Mouse (Mus musculus) limb, embryonic 11.5 days (tissue): ENCODE results near the gene Patz1. TPM values are rescaled to one million over a fixed set of nuclear protein-coding genes. Genes with fewer than 3 reads are reported as not detected.

Source experiments
- ATAC-seq: fragments of 200-750 bp; cut with Nextera tagmentation; 2 replicates; pipeline ENCODE4 v1.8.0; 2017; ENCODE audit warnings: low read depth; ENCODE audit not compliant: insufficient number of reproducible peaks, low FRiP score, low TSS enrichment
- DNase-seq: peaks from one replicate; pipeline ENCODE4 v3.0.0-alpha.2; 2015; ENCODE audit warnings: low spot score
- H3K27ac ChIP-seq: fragments of 300-500 bp; sonication (generic); replicated peaks from 2 replicates; pipeline ENCODE4 v1.5.1; 2014; ENCODE audit warnings: low read depth, mild to moderate bottlenecking, low read length
- H3K27me3 ChIP-seq: fragments of 300-500 bp; sonication (generic); 2 replicates; pipeline ENCODE4 v1.6.1; 2014; ENCODE audit warnings: mild to moderate bottlenecking, low read length, mixed read lengths; ENCODE audit not compliant: control insufficient read depth, insufficient read depth
- H3K36me3 ChIP-seq: fragments of 300-500 bp; sonication (generic); 2 replicates; pipeline ENCODE4 v1.6.1; 2014; ENCODE audit warnings: mild to moderate bottlenecking, low read length, moderate library complexity, mixed read lengths; ENCODE audit not compliant: control insufficient read depth, insufficient read depth
- H3K4me1 ChIP-seq: fragments of 300-500 bp; sonication (generic); 2 replicates; pipeline ENCODE4 v1.6.1; 2014; ENCODE audit warnings: low read length, mixed read lengths; ENCODE audit not compliant: control insufficient read depth, insufficient read depth
- H3K4me2 ChIP-seq: fragments of 300-500 bp; sonication (generic); 2 replicates; pipeline ENCODE4 v1.6.1; 2014; ENCODE audit warnings: low read depth, mild to moderate bottlenecking, moderate library complexity; ENCODE audit not compliant: severe bottlenecking
- H3K4me3 ChIP-seq: fragments of 300-500 bp; sonication (generic); 2 replicates; pipeline ENCODE4 v1.5.1; 2014; ENCODE audit warnings: low read depth, low read length
- H3K9ac ChIP-seq: fragments of 300-500 bp; sonication (generic); 2 replicates; pipeline ENCODE4 v1.6.1; 2014; ENCODE audit warnings: mild to moderate bottlenecking, low read length
- H3K9me3 ChIP-seq: fragments of 300-500 bp; sonication (generic); 2 replicates; pipeline ENCODE4 v1.6.1; 2016; ENCODE audit warnings: low read length; ENCODE audit not compliant: control insufficient read depth
- WGBS: fragments of 180-500 bp; shearing (Covaris S2); extraction: QIAGEN DNeasy Blood & Tissue Kit; methylation state at CpG from one replicate; pipeline ENCODE4 v1.1.7; 2014; 5-methylcytosine and 5-hydroxymethylcytosine counted together
- polyA plus RNA-seq: library from polyadenylated mRNA; unstranded; fragments of >200 nt; fragmentation: Nextera tagmentation; extraction: Ambion mirVana; gene quantifications from 2 replicates; pipeline ENCODE4 v1.2.1, GENCODE M21; 2014

Gene Patz1
- polyA plus RNA-seq, 1 experiment from 2014 or later, result 64.6 TPM

- H3K9ac ChIP-seq, result no peak overlapping the region
- no peaks in the 10 kb centered on the region for H3K27me3 ChIP-seq
- no peak overlapping the region for H3K27ac ChIP-seq
- H3K36me3 ChIP-seq, result no peaks in the 10 kb centered on the region
- H3K4me3 ChIP-seq, result no peak overlapping the region
- DNase-seq (no peak), ATAC-seq (no peak)
- H3K4me2 ChIP-seq, result no peak overlapping the region
- H3K4me1 ChIP-seq, result peaks cover 5% of the 10 kb centered on the region; the same call in 1 of the 2 replicates
- H3K9me3 ChIP-seq, result no peaks in the 10 kb centered on the region
- 40% methylated on average over 4 of the region's 4 CpGs for WGBS
Measured at GRCm38 (mm10) chr11:3269241-3269640, 19.4 kb upstream of the Patz1 start.

- Histone ChIP-seq H3K27me3 (no peaks in the 10 kb centered on the region), H3K4me3 (no peak overlapping the region), H3K27ac (no peak overlapping the region), H3K9ac (no peak overlapping the region), H3K4me1 (no peaks in the 10 kb centered on the region), H3K9me3 (no peaks in the 10 kb centered on the region), H3K36me3 (no peaks in the 10 kb centered on the region), H3K4me2 (no peak overlapping the region)
- ATAC-seq (no peak), DNase-seq (no peak)
- 64% methylated on average over 5 of the region's 5 CpGs for WGBS
Measured at GRCm38 (mm10) chr11:3278351-3278750, 10.3 kb upstream of the Patz1 start.

- no peak for DNase-seq
- no peak overlapping the region for H3K9ac ChIP-seq
- H3K4me1 ChIP-seq, result no peaks in the 10 kb centered on the region
- ATAC-seq, result no peak
- H3K9me3 ChIP-seq, result no peaks in the 10 kb centered on the region
- 89% methylated on average over 2 of the region's 2 CpGs for WGBS
- no peaks in the 10 kb centered on the region for H3K36me3 ChIP-seq
- no peak overlapping the region for H3K27ac ChIP-seq
- no peak overlapping the region for H3K4me2 ChIP-seq
- H3K27me3 ChIP-seq, result no peaks in the 10 kb centered on the region
- H3K4me3 ChIP-seq, result no peak overlapping the region
Measured at GRCm38 (mm10) chr11:3279729-3280128, 8.9 kb upstream of the Patz1 start.

GRCm38 (mm10) chr11:3282887-3283286, 5.8 kb upstream of the Patz1 start:
- 89% methylated on average over 6 of the region's 6 CpGs for WGBS
- H3K9ac ChIP-seq, result no peak overlapping the region
- no peak for ATAC-seq

GRCm38 (mm10) chr11:3283645-3284044, 5.0 kb upstream of the Patz1 start:
- ATAC-seq (no peak), DNase-seq (no peak)
- Histone ChIP-seq H3K9ac (no peak overlapping the region), H3K9me3 (no peaks in the 10 kb centered on the region), H3K27ac (no peak overlapping the region), H3K27me3 (no peaks in the 10 kb centered on the region), H3K4me2 (no peak overlapping the region), H3K36me3 (no peaks in the 10 kb centered on the region), H3K4me3 (no peak overlapping the region), H3K4me1 (no peaks in the 10 kb centered on the region)
- WGBS, result 89% methylated on average over 6 of the region's 6 CpGs

More at GRCm38 (mm10) chr11:3282887-3283286, 5.8 kb upstream of the Patz1 start:
- H3K27ac ChIP-seq, result no peak overlapping the region
- no peak for DNase-seq
- no peak overlapping the region for H3K4me3 ChIP-seq
- no peaks in the 10 kb centered on the region for H3K9me3 ChIP-seq
- H3K27me3 ChIP-seq, result no peaks in the 10 kb centered on the region
- H3K4me1 ChIP-seq, result no peaks in the 10 kb centered on the region
- no peaks in the 10 kb centered on the region for H3K36me3 ChIP-seq
- H3K4me2 ChIP-seq, result no peak overlapping the region

- Histone ChIP-seq H3K4me3 (no peak overlapping the region), H3K9me3 (no peaks in the 10 kb centered on the region), H3K4me1 (no peaks in the 10 kb centered on the region), H3K27ac (no peak overlapping the region), H3K27me3 (no peaks in the 10 kb centered on the region), H3K4me2 (no peak overlapping the region), H3K36me3 (no peaks in the 10 kb centered on the region), H3K9ac (no peak overlapping the region)
- ATAC-seq (no peak), DNase-seq (no peak)
- WGBS, result 90% methylated on average over 3 of the region's 3 CpGs
Measured at GRCm38 (mm10) chr11:3285940-3286339, 2.7 kb upstream of the Patz1 start.

GRCm38 (mm10) chr11:3287131-3287530, 1.5 kb upstream of the Patz1 start:
- H3K27me3 ChIP-seq, result no peaks in the 10 kb centered on the region
- no peaks in the 10 kb centered on the region for H3K9me3 ChIP-seq
- no peak overlapping the region for H3K4me3 ChIP-seq
- 0 out of 2 replicates have a peak, but pooled peaks cover 5% of the 10 kb centered on the region for H3K36me3 ChIP-seq
- no peak overlapping the region for H3K4me2 ChIP-seq
- H3K27ac ChIP-seq, result no peak overlapping the region
- no peak overlapping the region for H3K9ac ChIP-seq
- no peak for ATAC-seq
- no peaks in the 10 kb centered on the region for H3K4me1 ChIP-seq
- WGBS, result 50% methylated on average over 6 of the region's 6 CpGs
- no peak for DNase-seq

GRCm38 (mm10) chr11:3287921-3288320, 753 bp upstream of the Patz1 start:
- no peaks in the 10 kb centered on the region for H3K4me1 ChIP-seq
- no peaks in the 10 kb centered on the region for H3K27me3 ChIP-seq
- ATAC-seq, result no peak
- H3K4me3 ChIP-seq, result peak overlapping the region; percentile 91; the same call in 1 of the 2 replicates
- 68% methylated on average over 5 of the region's 5 CpGs for WGBS
- no peak for DNase-seq
- peak overlapping the region; percentile 100 for H3K4me2 ChIP-seq
- 0 out of 2 replicates have a peak, but pooled peaks cover 5% of the 10 kb centered on the region for H3K36me3 ChIP-seq
- peak overlapping the region; percentile 99; the same call in 1 of the 2 replicates for H3K27ac ChIP-seq
- H3K9me3 ChIP-seq, result no peaks in the 10 kb centered on the region
- H3K9ac ChIP-seq, result peak overlapping the region; percentile 100; the same call in 1 of the 2 replicates

- Histone ChIP-seq H3K4me3 (peak overlapping the region; percentile 91), H3K27me3 (no peaks in the 10 kb centered on the region), H3K27ac (peak overlapping the region; percentile 99), H3K4me2 (peak overlapping the region; percentile 100), H3K36me3 (peaks cover 14% of the 10 kb centered on the region), H3K9me3 (no peaks in the 10 kb centered on the region), H3K9ac (peak overlapping the region; percentile 100), H3K4me1 (peaks cover 11% of the 10 kb centered on the region)
- WGBS, result 0% methylated on average over 32 of the region's 40 CpGs
- DNase-seq (peak; percentile 89), ATAC-seq (peak; percentile 88)
Measured at GRCm38 (mm10) chr11:3289302-3289802, 678 bp downstream of the Patz1 start.
